Mouse (Mus musculus) splenic B cell, adult 2 months (primary cell): Measurements from ENCODE around the gene Setd6.

ENCODE experiments used
- DNase-seq: peaks from one replicate; pipeline ENCODE4 v3.0.0-alpha.2; 2011; ENCODE audit warnings: low read depth, low spot score
- H3K27me3 ChIP-seq: 2 replicates; pipeline ENCODE4 v1.6.1; 2012; ENCODE audit warnings: mild to moderate bottlenecking, low read length, moderate library complexity, mixed read lengths; ENCODE audit not compliant: control insufficient read depth, poor library complexity, insufficient read depth, severe bottlenecking
- H3K36me3 ChIP-seq: 2 replicates; pipeline ENCODE4 v1.6.1; 2012; ENCODE audit warnings: mild to moderate bottlenecking, low read length, moderate library complexity, mixed read lengths; ENCODE audit not compliant: control insufficient read depth, poor library complexity, insufficient read depth, severe bottlenecking

Setd6 gene

DNA sequence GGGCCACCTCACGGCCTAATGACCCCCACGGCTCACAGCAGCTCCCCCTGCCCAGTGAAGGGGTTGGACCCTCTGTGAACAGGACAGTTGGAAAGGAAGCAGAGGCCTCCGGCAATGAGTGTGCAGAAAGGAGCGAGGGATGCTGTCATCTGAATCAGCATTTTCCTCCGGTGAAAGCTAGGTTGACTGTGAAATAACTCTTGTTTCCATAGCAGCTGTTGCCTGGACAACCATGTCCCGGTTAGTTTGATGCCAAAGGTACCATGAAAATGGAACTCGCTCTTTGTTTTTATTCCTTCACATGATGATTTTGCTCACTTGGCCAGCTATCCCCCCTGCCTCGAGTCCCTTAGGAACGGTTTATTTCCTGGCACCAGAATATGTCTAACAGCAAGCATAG lies 15.4 kb upstream of the Setd6 start:
- H3K27me3 ChIP-seq, result no peaks in the 10 kb centered on the region
- no peak for DNase-seq
- H3K36me3 ChIP-seq, result no peaks in the 10 kb centered on the region

DNA sequence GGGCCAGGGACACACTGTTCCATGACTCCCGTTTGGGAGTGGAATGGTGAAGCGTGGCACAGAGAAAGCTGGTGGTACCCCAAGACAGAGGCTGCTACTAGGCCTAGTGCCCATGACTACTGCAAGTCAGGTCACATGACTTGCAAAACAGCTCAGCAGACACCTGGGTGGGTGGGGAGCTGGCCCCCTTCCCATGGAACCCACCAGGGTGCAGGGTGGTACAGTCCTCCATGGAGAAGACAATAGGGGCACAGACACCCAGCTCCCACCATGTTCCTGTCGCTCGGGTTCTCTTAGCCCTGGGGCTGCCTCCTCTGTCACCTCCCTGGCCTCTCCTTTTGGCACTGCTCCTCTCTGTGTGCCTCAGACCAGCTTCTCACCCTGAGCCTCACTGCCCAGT lies 13.9 kb upstream of the Setd6 start:
- no peaks in the 10 kb centered on the region for H3K27me3 ChIP-seq
- no peak for DNase-seq
- H3K36me3 ChIP-seq, result no peaks in the 10 kb centered on the region

DNA sequence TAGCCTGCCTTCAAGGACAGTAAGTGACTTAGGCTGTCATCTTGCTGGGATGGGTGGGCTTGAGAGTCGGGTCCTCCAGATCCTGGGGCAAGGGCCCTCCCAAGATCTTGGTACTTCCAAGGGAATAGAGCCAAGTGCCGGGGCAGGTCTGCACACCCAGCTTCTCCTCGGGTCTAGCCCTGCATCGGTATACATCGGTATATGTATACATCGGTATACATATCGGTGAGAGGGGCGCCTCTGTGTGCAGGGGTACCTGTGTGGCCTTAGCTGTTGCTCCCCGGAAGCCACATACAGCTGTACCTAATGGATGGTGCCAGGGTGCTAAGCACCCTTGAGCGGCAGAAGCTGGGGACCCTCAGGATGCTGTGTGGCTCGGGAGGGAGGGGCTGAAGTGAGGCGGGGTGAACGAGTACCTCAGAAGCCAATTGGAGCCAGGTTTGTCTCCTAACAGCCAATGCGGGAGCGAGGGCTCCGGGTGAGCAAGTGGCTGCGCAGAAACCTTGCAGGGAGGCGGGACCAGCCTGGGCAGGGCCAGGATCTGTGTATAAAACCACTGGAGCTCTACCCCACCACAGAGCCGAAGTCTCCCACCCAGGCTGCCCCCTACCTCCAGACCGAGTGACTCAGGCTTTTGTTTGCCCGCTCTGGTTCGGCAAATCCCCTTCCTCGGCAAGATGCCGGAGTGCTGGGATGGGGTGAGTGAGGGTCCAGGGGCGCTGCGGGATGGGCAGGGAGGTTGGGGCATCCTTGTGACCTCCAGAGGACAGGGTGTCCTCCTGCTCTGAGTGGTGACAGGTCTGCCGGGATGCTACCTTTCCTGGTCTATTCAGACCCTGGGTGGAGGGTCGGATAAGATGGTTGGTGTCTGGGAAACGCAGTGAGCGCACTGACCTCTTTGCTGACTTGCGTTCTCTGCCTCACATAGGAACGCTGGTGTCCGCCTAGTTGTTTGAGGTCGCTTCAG lies 12.9 kb upstream of the Setd6 start:
- no peaks in the 10 kb centered on the region for H3K36me3 ChIP-seq
- peak; percentile 54 for DNase-seq

DNA sequence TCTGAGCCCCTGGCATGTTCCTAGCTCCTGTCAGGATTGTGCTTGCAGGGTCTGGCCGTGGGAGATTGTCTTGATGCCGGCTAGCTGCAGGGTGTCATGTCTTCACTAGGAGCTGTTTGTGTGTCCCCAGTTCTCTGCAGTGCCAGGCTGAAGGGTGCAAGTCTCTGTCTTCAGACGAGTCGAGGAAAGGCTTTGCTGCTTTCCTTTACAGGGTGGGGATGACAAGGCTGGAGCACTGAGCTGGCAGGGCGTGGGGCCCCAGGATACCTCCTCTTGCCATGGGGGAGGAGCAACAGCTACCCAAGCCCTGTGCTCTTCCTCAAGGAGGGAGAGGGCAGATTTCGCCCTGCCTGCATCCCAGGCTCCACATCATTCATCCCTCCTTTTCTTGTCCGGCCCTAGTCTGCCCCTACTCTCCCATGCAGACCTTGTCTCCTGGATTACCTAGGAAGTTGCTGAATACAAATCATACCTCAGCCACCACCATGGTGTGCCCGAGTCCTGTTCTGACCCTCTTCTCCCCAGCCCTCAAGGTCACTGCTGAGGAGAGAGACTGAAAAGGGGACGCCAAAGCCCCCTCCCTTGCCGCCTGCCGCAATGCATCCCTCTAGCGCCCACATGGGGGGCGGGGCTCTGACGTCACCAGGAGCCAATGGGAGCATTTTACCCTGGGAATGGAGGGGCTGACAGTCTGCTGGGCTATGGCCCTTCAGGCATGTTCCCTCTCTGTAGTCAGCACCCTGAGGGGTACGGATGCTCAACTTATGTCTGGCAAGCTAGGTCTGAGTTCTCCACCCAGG lies 12.0 kb upstream of the Setd6 start:
- H3K27me3 ChIP-seq, result no peaks in the 10 kb centered on the region
- no peaks in the 10 kb centered on the region for H3K36me3 ChIP-seq
- no peak for DNase-seq

More for the DNA sequence above, 12.9 kb upstream of the Setd6 start:
- no peaks in the 10 kb centered on the region for H3K27me3 ChIP-seq

DNA sequence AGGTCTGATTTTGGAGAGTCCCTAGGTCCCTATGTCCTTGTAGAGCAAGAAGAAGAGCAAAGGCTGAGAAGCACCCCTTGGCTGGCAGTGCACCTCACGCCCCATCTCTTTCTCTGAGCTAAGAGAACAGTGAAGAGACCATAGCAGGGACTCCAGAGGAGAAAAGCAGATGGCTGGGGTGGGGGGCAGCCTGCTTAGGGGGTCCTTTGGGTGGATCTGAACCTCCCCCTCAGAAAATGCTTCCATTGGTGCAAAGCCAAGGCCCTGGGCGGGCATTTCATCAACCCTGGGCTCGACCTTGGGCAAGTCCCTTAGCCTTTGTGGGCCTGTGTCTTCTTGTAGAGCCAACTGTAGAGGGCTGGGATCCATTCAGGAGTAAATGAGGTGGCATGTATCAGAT lies 11.1 kb upstream of the Setd6 start:
- no peak for DNase-seq

DNA sequence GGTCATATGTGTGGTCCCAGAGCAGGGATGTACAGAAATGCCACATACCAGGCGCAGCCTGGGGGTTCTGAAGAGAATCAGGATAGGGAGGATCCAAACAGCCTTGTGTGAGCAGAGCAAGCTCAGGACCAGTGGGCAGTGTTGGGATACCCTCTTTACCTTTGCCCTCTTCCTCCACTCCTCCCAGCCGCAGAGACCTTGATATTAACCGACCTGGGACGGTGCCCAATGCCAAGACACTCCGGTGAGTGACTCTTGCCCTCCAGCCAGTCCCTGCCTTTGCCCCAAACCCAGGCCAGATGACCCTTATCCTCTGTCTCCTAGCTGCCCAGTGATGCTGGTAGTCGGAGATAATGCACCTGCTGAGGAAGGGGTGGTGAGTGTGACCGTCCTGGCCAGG lies 6.1 kb upstream of the Setd6 start:
- Histone ChIP-seq H3K27me3 (no peaks in the 10 kb centered on the region), H3K36me3 (no peaks in the 10 kb centered on the region)
- no peak for DNase-seq

More for the DNA sequence above, 11.1 kb upstream of the Setd6 start:
- H3K27me3 ChIP-seq, result no peaks in the 10 kb centered on the region
- H3K36me3 ChIP-seq, result no peaks in the 10 kb centered on the region

DNA sequence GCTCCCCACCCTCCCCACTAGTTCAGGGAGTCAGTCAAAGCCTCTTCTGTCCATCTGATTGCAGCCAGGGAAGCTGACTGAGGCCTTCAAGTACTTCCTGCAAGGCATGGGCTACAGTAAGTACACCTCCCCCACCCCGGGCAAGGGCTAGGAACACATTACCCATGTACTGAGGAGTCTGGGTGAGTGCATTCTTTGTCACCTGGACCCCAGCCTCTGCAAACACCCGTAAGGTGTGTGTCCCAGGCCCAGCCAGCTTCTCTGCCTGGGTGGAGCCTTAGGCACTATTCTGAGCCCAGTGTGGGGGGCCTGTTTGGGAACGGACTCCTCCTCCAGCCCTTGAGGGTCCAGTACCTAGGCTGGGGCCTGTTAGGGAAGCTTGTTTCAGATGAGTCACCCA lies 4.7 kb upstream of the Setd6 start:
- Histone ChIP-seq H3K36me3 (no peaks in the 10 kb centered on the region), H3K27me3 (no peaks in the 10 kb centered on the region)
- DNase-seq, result no peak

DNA sequence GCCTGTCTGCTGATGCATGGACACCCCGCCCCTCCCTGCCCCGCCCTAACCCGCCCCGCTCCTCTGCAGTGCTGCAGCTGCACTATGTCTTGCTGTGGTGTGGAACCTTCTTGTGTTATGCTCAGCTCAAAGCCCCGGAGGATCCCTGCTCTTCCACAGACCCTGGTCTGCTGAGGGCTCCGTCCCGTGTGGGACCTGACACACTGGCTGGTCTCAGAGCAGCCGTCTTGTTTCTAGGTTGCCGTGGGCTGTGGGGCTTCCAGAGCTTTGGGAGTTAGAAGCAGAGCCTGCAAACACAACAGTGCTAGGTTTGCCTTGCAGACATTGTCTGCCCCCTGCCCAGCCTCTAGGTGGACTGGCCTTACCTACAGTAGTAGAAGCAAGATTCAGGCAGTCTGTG lies 3.3 kb upstream of the Setd6 start:
- no peaks in the 10 kb centered on the region for H3K27me3 ChIP-seq
- H3K36me3 ChIP-seq, result no peaks in the 10 kb centered on the region
- DNase-seq, result no peak

DNA sequence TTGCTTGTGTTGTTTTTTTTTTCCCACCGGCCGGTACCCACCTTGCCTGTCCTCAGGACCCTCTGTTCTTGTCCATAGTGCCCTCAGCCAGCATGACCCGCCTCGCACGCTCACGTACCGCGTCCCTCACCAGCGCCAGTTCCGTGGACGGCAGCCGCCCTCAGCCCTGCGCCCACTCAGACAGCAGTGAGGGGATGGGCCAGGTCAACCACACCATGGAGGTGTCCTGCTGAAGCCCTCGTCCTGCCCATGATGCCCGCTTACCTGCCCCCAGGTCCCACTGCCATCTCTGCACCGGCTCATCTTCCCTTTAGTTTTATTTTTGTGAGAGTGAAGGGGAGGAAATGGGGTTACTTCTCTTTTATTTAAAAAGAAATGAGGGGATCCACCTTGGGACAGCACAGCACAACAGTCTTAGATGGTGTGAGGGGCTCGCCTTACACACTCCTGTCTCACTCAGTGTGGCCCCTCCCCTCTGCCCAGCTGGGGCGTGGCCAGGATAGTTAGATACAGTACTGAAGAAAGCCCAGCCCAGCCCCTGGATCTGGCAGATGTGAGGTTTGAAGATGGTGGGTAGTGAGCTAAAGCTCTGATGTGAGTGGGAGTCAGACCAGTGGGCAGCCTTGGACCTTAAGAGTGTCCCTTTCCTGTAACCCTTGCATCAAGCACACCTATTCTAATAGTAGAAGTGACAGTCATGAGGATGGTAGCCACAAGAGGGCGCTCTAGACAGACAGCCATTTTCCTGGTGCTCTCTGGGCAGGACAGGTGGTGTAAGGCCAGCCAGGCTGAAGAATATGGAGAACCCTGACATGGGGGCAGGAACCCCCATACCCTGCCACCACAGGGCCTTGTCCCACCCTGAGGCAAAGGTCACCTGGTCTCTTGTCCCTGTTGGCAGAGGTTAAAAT lies 2.3 kb upstream of the Setd6 start:
- no peaks in the 10 kb centered on the region for H3K27me3 ChIP-seq
- DNase-seq, result peak; percentile 88
- H3K36me3 ChIP-seq, result no peaks in the 10 kb centered on the region

DNA sequence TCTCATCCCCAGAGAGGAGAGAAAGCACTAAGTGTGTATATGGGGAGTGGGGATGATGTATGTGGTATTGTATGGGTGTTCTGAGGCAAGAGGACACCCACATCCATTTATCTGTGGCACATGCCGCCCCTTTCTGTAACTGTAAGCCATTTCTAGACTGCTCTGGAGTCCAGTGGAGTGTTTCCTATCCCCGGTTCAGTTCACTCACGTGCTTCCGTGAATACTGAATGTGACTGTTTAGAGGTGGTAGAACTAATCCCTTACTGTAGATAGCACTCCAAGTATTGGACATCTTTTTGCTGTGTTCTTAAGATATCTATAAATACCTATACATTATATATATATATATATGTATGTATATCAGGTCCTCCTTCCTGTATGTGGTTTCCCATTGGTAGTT lies 1.3 kb upstream of the Setd6 start:
- Histone ChIP-seq H3K27me3 (no peaks in the 10 kb centered on the region), H3K36me3 (0 out of 2 replicates have a peak, but pooled peaks cover 1% of the 10 kb centered on the region)
- no peak for DNase-seq

DNA sequence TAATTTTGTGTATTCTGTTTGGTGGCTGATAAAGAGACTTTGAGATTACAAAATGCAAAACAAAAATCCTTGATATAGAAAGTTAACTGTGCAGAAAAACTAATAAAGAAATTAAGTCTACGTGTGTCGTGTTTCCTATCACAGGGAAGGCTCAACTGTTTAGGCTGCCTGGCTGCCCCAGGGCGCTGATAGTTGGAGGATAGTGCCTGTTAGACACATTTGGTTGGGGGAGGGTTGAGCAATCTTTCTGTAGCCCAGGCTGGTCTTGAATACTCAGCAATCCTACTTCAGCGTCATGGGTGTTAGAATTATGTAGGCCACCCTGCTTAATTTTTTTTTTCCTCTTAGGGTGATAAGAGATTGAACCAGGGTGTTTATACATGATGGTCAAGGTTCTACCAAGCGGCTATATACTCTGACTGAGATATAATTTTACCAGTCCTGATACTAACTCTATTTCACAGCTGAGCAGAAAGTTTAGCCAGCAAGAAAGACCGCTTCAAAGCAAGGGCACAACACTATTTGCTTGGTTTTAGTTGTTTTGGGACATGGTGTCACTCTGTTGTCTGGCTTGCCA lies 756 bp upstream of the Setd6 start:
- Histone ChIP-seq H3K27me3 (no peaks in the 10 kb centered on the region), H3K36me3 (peaks cover 1% of the 10 kb centered on the region; the same call in 1 of the 2 replicates)
- DNase-seq, result no peak

DNA sequence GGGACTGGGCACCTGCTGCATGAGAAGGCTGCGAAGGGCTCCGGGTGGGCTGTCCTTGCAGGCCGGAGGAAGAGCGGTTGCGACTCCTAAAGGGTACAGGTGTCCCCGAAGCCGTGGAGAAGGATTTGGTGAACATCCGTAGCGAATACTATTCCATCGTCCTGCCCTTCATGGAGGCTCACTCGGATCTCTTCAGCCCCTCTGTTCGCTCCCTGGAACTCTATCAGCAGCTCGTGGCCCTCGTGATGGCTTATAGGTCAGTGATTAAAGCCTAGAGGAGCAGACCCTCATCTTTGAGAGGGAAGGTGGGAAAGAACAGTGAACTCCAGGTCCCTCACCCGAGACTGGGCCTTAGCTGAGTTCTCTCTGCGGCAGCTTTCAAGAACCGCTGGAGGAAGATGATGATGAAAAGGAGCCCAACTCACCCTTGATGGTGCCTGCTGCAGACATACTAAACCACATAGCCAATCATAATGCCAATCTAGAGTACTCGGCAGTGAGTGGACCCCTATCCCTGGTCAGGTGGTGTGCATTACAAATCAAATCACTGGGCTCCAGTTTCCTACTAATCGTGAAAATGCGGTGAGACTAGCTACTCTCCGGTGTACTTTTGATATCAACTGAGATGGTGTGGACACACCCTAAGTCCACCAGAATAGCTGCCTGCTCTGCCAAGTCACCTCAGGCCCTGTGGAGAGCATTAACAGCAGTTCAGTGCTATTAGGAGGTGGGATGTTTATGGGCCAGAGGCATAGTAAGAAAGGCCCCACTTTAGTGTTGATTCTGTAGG lies 1.1 kb downstream of the Setd6 start:
- no peak for DNase-seq
- H3K27me3 ChIP-seq, result no peaks in the 10 kb centered on the region
- H3K36me3 ChIP-seq, result peaks cover 3% of the 10 kb centered on the region; the same call in 1 of the 2 replicates

DNA sequence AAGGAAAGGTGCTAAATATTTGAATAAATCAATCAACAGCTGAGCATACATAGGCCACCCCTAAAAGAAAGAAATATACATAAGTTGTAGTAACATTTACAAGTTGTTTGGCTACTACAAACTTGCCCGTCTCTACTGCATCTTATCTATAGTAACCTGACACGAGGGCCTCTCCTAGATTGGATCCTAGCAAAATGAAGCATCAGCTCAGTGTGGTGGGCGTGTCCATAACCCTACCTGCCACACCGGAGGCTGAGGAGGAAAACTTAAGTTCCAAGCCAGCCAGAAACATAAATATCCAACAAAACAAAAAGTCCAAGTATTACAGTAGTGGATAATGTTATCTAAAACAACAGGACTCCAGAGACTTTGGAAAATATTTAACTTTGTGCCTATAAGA lies 11.9 kb downstream of the Setd6 start:
- Histone ChIP-seq H3K36me3 (peaks cover 32% of the 10 kb centered on the region), H3K27me3 (no peaks in the 10 kb centered on the region)
- no peak for DNase-seq
